Mouse (Mus musculus) 3134 (cell line): Measurements from ENCODE around the gene Gm18336.
"Not testable (repeated sequence)": the region's sequence is repeated elsewhere in the genome, so short reads cannot be mapped to it uniquely, and the experiment has no call there.

Source experiments
- DNase-seq: peaks from one replicate; pipeline ENCODE4 v3.0.0-alpha.2; 2011; ENCODE audit warnings: low spot score; ENCODE audit not compliant: insufficient read length; ENCODE audit errors: extremely low read depth

Gm18336 gene

GRCm38 (mm10) chrX:73398636-73399035 lies at the start of gene Gm18336:
Gene Gm18336, minus strand, starts transcription at chrX:73398736.
- DNase-seq: not testable (repeated sequence)

GRCm38 (mm10) chrX:73441428-73441827 lies 42.9 kb upstream of the Gm18336 start:
- no peak for DNase-seq

- DNase-seq: no peak
These were observed 36.7 kb upstream of the Gm18336 start, which contains the start of gene Trex2 for GRCm38 (mm10) chrX:73435252-73435651. Gene Trex2, minus strand, starts transcription at chrX:73435344.

- DNase-seq: no peak
These were observed 34.3 kb upstream of the Gm18336 start for GRCm38 (mm10) chrX:73432850-73433249.

GRCm38 (mm10) chrX:73430036-73430435 lies 31.5 kb upstream of the Gm18336 start:
- DNase-seq: no peak

- no peak for DNase-seq
These were observed 14.2 kb upstream of the Gm18336 start for GRCm38 (mm10) chrX:73412767-73413166.

GRCm38 (mm10) chrX:73410880-73411517 lies 12.5 kb upstream of the Gm18336 start, which contains the start of gene Zfp92:
Gene Zfp92, plus strand, starts transcription at chrX:73411096.
- DNase-seq: no peak

GRCm38 (mm10) chrX:73401616-73402015 lies 3.1 kb upstream of the Gm18336 start:
- no peak for DNase-seq

- no peak for DNase-seq
These were observed 2.4 kb upstream of the Gm18336 start for GRCm38 (mm10) chrX:73400951-73401350.

- no peak for DNase-seq
These were observed 2.1 kb downstream of the Gm18336 start for GRCm38 (mm10) chrX:73396446-73396845.

GRCm38 (mm10) chrX:73391481-73391880 lies 7.1 kb downstream of the Gm18336 start:
- no peak for DNase-seq

- DNase-seq: no peak
These were observed 13.6 kb downstream of the Gm18336 start for GRCm38 (mm10) chrX:73384924-73385323.

GRCm38 (mm10) chrX:73384419-73384818 lies 14.1 kb downstream of the Gm18336 start:
- no peak for DNase-seq

- no peak for DNase-seq
These were observed 35.2 kb downstream of the Gm18336 start for GRCm38 (mm10) chrX:73363291-73363690.

- no peak for DNase-seq
These were observed 41.8 kb downstream of the Gm18336 start for GRCm38 (mm10) chrX:73356719-73357118.

- DNase-seq: no peak
These were observed 42.4 kb downstream of the Gm18336 start for GRCm38 (mm10) chrX:73356163-73356562.
